Mouse (Mus musculus) mesoderm, embryonic 11.5 days (tissue): ENCODE measurements at regions not wholly inside any gene's neighbourhood (a gene's known extent, or its start where the extent isn't known, plus 50 kb on each side); places are given as distances from the start of the nearest gene placed in this dataset.

ENCODE experiments used
- DNase-seq: peaks from one replicate; pipeline ENCODE4 v3.0.0-alpha.2; 2012; ENCODE audit warnings: low read depth, low spot score

DNA sequence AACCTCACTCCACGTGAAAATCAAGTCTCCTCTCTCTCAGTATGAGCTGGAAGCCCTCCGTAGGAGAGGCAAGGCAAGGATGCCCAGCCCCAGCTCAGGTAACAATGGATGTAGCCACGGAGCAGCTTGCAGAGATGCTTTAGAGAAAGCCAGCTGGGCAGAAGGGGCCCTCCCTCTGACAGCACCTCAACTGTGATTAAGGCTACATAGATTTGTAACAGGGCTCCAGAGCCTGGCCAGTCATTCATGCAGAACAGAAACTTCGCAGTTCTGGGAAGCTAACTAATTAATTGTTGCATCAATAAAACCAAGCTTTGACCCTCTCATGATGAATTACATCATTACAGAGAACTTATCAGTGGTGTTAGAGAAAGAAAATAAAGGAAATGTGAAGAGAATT, 480.8 kb downstream of the Grin2a start:
- no peak for DNase-seq
